Mouse (Mus musculus) CH12.LX (cell line): Measurements from ENCODE around the gene Oasl1. TPM values are rescaled to one million over a fixed set of nuclear protein-coding genes. Genes with fewer than 3 reads are reported as not detected.

ENCODE experiments used
- DNase-seq: peaks from one replicate; pipeline ENCODE4 v3.0.0-alpha.2; 2013; ENCODE audit errors: extremely low read depth
- H3K27ac ChIP-seq: 2 replicates; pipeline ENCODE4 v1.5.1; 2012; ENCODE audit warnings: low read depth, mild to moderate bottlenecking, control low read depth, moderate library complexity; ENCODE audit not compliant: insufficient read depth
- H3K27me3 ChIP-seq: replicated peaks from 2 replicates; pipeline ENCODE3; 2012; ENCODE audit warnings: inconsistent platforms
- H3K36me3 ChIP-seq, 2 experiments: replicated peaks in 1 of 2; 2 replicates each; pipeline versions ENCODE3 to v1.6.1; 2012; ENCODE audit warnings: inconsistent platforms in 1 of 2, low read length in 1 of 2, mild to moderate bottlenecking in 1 of 2, mixed read lengths in 1 of 2, moderate library complexity in 1 of 2; ENCODE audit not compliant: control insufficient read depth in 1 of 2, insufficient read depth in 1 of 2
- H3K4me1 ChIP-seq, 2 experiments: 2 replicates each; pipeline ENCODE4 v1.6.1; 2012; ENCODE audit warnings: inconsistent platforms in 1 of 2, moderate library complexity in 1 of 2; ENCODE audit not compliant: insufficient read depth in 2 of 2, control insufficient read depth in 1 of 2
- H3K4me2 ChIP-seq: 2 replicates; pipeline ENCODE4 v1.6.1; 2012; ENCODE audit warnings: low read depth, mild to moderate bottlenecking, control low read depth; ENCODE audit not compliant: poor library complexity, insufficient read depth, severe bottlenecking
- H3K4me3 ChIP-seq, 3 experiments: fragments of 150-350 bp in 1 of 3; sonication (generic) in 1 of 3; replicated peaks in 1 of 3; 2 replicates each; pipeline versions ENCODE3 to v1.5.1; 2011 to 2012; ENCODE audit warnings: low read depth in 2 of 3, low read length in 2 of 3, mild to moderate bottlenecking in 2 of 3, moderate library complexity in 2 of 3, control low read depth in 1 of 3, improper control_type of control experiment in 1 of 3, inconsistent platforms in 1 of 3, mixed read lengths in 1 of 3; ENCODE audit not compliant: poor library complexity in 1 of 3
- H3K79me2 ChIP-seq: replicated peaks from 2 replicates; pipeline ENCODE4 v1.6.1; 2012; ENCODE audit warnings: mild to moderate bottlenecking, moderate library complexity; ENCODE audit not compliant: control insufficient read depth, poor library complexity, insufficient read depth, severe bottlenecking; ENCODE audit errors: extremely low read depth
- H3K9ac ChIP-seq: 2 replicates; pipeline ENCODE4 v1.6.1; 2012; ENCODE audit warnings: low read depth, mild to moderate bottlenecking, control low read depth, moderate library complexity; ENCODE audit not compliant: insufficient read depth
- H3K9me3 ChIP-seq: replicated peaks from 2 replicates; pipeline ENCODE3; 2012; ENCODE audit warnings: low read length, inconsistent platforms, mixed read lengths
- BHLHE40 ChIP-seq: IDR thresholded peaks from 2 replicates; pipeline ENCODE4 v1.6.1; 2011; ENCODE audit warnings: mild to moderate bottlenecking, low read depth, low read length, improper control_type of control experiment
- CHD1 ChIP-seq: IDR thresholded peaks from 2 replicates; pipeline ENCODE4 v1.6.1; 2012; ENCODE audit warnings: low read depth, low read length, improper control_type of control experiment, inconsistent platforms
- CHD2 ChIP-seq: IDR thresholded peaks from 2 replicates; pipeline ENCODE4 v1.6.1; 2011; ENCODE audit warnings: low read length, improper control_type of control experiment
- CTCF ChIP-seq, 2 experiments: IDR thresholded peaks in 1 of 2; conservative IDR thresholded peaks in 1 of 2; 2 replicates each; pipeline ENCODE4 v1.5.1; 2011 to 2012; ENCODE audit warnings: low read depth in 2 of 2, low read length in 2 of 2, improper control_type of control experiment in 1 of 2, inconsistent platforms in 1 of 2, mild to moderate bottlenecking in 1 of 2, moderate library complexity in 1 of 2
- E2F4 ChIP-seq: IDR thresholded peaks from 2 replicates; pipeline ENCODE4 v1.6.1; 2011; ENCODE audit warnings: low read depth, low read length, improper control_type of control experiment; ENCODE audit not compliant: insufficient replicate concordance
- ELF1 ChIP-seq: IDR thresholded peaks from 2 replicates; pipeline ENCODE4 v1.6.1; 2014; ENCODE audit warnings: low read depth, mild to moderate bottlenecking, inconsistent platforms, low read length, improper control_type of control experiment
- EP300 ChIP-seq: IDR thresholded peaks from 2 replicates; pipeline ENCODE4 v1.6.1; 2011; ENCODE audit warnings: low read length, improper control_type of control experiment
- ETS1 ChIP-seq: conservative IDR thresholded peaks from 2 replicates; pipeline ENCODE4 v1.6.1; 2012; ENCODE audit warnings: low read depth, mild to moderate bottlenecking, inconsistent platforms, low read length, improper control_type of control experiment, moderate library complexity
- GABPA ChIP-seq: IDR thresholded peaks from 2 replicates; pipeline ENCODE4 v1.6.1; 2012; ENCODE audit warnings: low read depth, low read length, improper control_type of control experiment, inconsistent platforms; ENCODE audit not compliant: insufficient replicate concordance
- IRF4 ChIP-seq: IDR thresholded peaks from 2 replicates; pipeline ENCODE4 v1.6.1; 2014; ENCODE audit warnings: low read depth, mild to moderate bottlenecking, inconsistent platforms, low read length, improper control_type of control experiment
- JUND ChIP-seq: conservative IDR thresholded peaks from 2 replicates; pipeline ENCODE4 v1.6.1; 2011; ENCODE audit warnings: low read depth, low read length, improper control_type of control experiment
- MAFK ChIP-seq: IDR thresholded peaks from 2 replicates; pipeline ENCODE4 v1.6.1; 2011; ENCODE audit warnings: low read length, improper control_type of control experiment; ENCODE audit not compliant: insufficient replicate concordance
- MAZ ChIP-seq: IDR thresholded peaks from 2 replicates; pipeline ENCODE4 v1.6.1; 2012; ENCODE audit warnings: low read depth, mild to moderate bottlenecking, inconsistent platforms, low read length, improper control_type of control experiment, moderate library complexity
- MEF2A ChIP-seq: IDR thresholded peaks from 2 replicates; pipeline ENCODE4 v1.6.1; 2014; ENCODE audit warnings: low read depth, mild to moderate bottlenecking, inconsistent platforms, low read length, improper control_type of control experiment, borderline replicate concordance
- MXI1 ChIP-seq: IDR thresholded peaks from 2 replicates; pipeline ENCODE4 v1.6.1; 2011; ENCODE audit warnings: mild to moderate bottlenecking, low read depth, low read length, improper control_type of control experiment
- NELFE ChIP-seq: IDR thresholded peaks from 2 replicates; pipeline ENCODE4 v1.6.1; 2011; ENCODE audit warnings: low read depth, low read length, improper control_type of control experiment
- POLR2A ChIP-seq: IDR thresholded peaks from 2 replicates; pipeline ENCODE4 v1.6.1; 2011; ENCODE audit warnings: low read depth, mild to moderate bottlenecking, improper control_type of control experiment, low read length
- POLR2AphosphoS2 ChIP-seq: IDR thresholded peaks from 2 replicates; pipeline ENCODE4 v1.6.1; 2011; ENCODE audit warnings: low read depth, low read length, improper control_type of control experiment
- RAD21 ChIP-seq: IDR thresholded peaks from 2 replicates; pipeline ENCODE4 v1.6.1; 2011; ENCODE audit warnings: low read depth, mild to moderate bottlenecking, low read length, improper control_type of control experiment, moderate library complexity
- SIN3A ChIP-seq: IDR thresholded peaks from 2 replicates; pipeline ENCODE4 v1.6.1; 2012; ENCODE audit warnings: low read length, improper control_type of control experiment, inconsistent platforms
- SMC3 ChIP-seq: IDR thresholded peaks from 2 replicates; pipeline ENCODE4 v1.6.1; 2011; ENCODE audit warnings: low read depth, low read length, improper control_type of control experiment
- TCF12 ChIP-seq: IDR thresholded peaks from 2 replicates; pipeline ENCODE4 v1.6.1; 2014; ENCODE audit warnings: low read depth, mild to moderate bottlenecking, inconsistent platforms, low read length, improper control_type of control experiment
- UBTF ChIP-seq: IDR thresholded peaks from 2 replicates; pipeline ENCODE4 v1.6.1; 2012; ENCODE audit warnings: low read depth, mild to moderate bottlenecking, inconsistent platforms, low read length, improper control_type of control experiment, moderate library complexity
- USF1 ChIP-seq: IDR thresholded peaks from 2 replicates; pipeline ENCODE4 v1.6.1; 2014; ENCODE audit warnings: low read depth, mild to moderate bottlenecking, inconsistent platforms, low read length, improper control_type of control experiment
- USF2 ChIP-seq: conservative IDR thresholded peaks from 2 replicates; pipeline ENCODE4 v1.6.1; 2011; ENCODE audit warnings: low read depth, low read length, improper control_type of control experiment
- ZMIZ1 ChIP-seq: IDR thresholded peaks from 2 replicates; pipeline ENCODE4 v1.6.1; 2012; ENCODE audit warnings: low read depth, mild to moderate bottlenecking, inconsistent platforms, low read length, improper control_type of control experiment
- ZNF384 ChIP-seq: IDR thresholded peaks from 2 replicates; pipeline ENCODE4 v1.6.1; 2012; ENCODE audit warnings: low read depth, low read length, improper control_type of control experiment, inconsistent platforms
- dilution Hi-C: fragments of 300-500 bp; cut with MboI; formaldehyde crosslinking; loops from 2 replicates; pipeline ENCODE4 v1.14.3; 2020; ENCODE audit warnings: low sequenced_read_pairs; ENCODE audit not compliant: extremely low pct_unique_long_range_greater_than_20kb, extremely low pct_ligation_motif_present
- in situ Hi-C: fragments of 300-500 bp; cut with MboI; formaldehyde crosslinking; loops from 3 replicates; pipeline ENCODE4 v1.14.3; 2019; ENCODE audit warnings: low sequenced_read_pairs, low pct_ligation_motif_present, low pct_unique_long_range_greater_than_20kb, mixed read lengths
- polyA plus RNA-seq: library from polyadenylated mRNA; unstranded; fragments of >175 nt; gene quantifications from 2 replicates; pipeline ENCODE4 v1.2.1, GENCODE M21; 2012; ENCODE audit warnings: low read depth; ENCODE audit not compliant: insufficient read length
- total RNA-seq, 2 experiments: library from RNA; depleted of rRNA; stranded (reverse); fragments of 300-350 nt in 1 of 2; fragments of >200 nt in 1 of 2; gene quantifications; 2 replicates each; pipeline ENCODE4 v1.2.3; 2012 to 2014

The Oasl1 gene
- total and polyA plus RNA-seq, 3 experiments, result 0.37 TPM; not detected in 2

DNA sequence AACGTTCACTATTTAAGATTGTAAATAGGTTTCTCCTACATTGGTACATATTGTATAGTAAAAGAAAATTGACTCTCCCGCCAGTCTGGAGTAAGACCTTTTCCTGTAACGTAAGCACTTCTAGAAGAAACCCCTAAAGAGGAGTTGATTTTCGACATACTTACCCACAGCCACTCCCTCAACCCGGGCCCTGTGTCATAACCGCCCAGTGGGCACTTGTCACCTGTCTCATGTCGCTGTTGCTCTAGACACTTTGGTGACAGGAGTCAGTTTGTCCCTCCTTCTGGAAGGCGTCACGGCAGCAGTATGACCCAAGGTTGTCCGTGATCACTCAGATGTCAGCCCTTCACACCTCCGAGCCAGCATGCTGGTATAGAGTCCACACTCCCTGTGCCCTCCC, 40.0 kb upstream of the Oasl1 start:
- no peak for TF ChIP-seq IRF4
- no peak for TF ChIP-seq ETS1
- TF ChIP-seq MAZ, result no peak
- no peak for TF ChIP-seq EP300
- no peak for TF ChIP-seq RAD21
- no peak for TF ChIP-seq SMC3
- no peak for TF ChIP-seq MXI1
- no peak for TF ChIP-seq USF2
- no peak for TF ChIP-seq UBTF
- no peak for TF ChIP-seq ZMIZ1
- no peak for TF ChIP-seq POLR2AphosphoS2
- Histone ChIP-seq H3K4me3 (no peak overlapping the region), H3K9ac (no peak overlapping the region), H3K4me1 (no peaks in the 10 kb centered on the region), H3K36me3 (no peaks in the 10 kb centered on the region), H3K9me3 (peaks cover 6% of the 10 kb centered on the region), H3K27me3 (no peaks in the 10 kb centered on the region), H3K79me2 (no peaks in the 10 kb centered on the region), H3K4me2 (no peak overlapping the region), H3K27ac (no peak overlapping the region)
- dilution Hi-C loops (no loop called here), in situ Hi-C loops (no loop called here)
- no peak for DNase-seq

DNA sequence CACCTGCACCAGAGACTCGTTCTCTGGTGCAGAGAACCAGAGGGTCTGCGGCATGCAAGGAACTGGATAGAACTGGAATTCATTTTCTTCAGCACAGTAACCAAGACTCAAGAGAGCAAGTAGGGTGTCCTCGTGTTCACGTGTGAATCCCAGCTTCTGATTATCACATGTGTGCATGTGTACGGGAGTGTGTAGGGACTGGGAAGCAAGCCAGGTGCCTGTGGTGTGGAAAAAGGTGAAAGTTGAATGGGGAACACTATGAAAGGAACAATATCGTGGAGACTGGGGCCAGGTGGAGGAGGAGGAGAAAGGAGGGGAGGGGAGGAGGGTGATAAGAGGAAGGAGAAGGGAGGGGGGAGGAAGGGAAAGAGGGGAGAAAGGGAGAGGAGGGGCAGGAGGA, 36.2 kb upstream of the Oasl1 start:
- no peak overlapping the region for H3K4me3 ChIP-seq
- H3K27ac ChIP-seq, result no peak overlapping the region
- TF ChIP-seq BHLHE40 (no peak), CHD2 (no peak), E2F4 (no peak), CHD1 (no peak), ZMIZ1 (no peak), EP300 (no peak)
- no peak overlapping the region for H3K4me2 ChIP-seq
- no peaks in the 10 kb centered on the region for H3K27me3 ChIP-seq
- H3K36me3 ChIP-seq, result no peaks in the 10 kb centered on the region
- DNase-seq, result no peak
- in situ Hi-C loops (no loop called here), dilution Hi-C loops (no loop called here)
- H3K9me3 ChIP-seq, result peaks cover 9% of the 10 kb centered on the region
- H3K79me2 ChIP-seq, result no peaks in the 10 kb centered on the region
- no peaks in the 10 kb centered on the region for H3K4me1 ChIP-seq
- H3K9ac ChIP-seq, result no peak overlapping the region

DNA sequence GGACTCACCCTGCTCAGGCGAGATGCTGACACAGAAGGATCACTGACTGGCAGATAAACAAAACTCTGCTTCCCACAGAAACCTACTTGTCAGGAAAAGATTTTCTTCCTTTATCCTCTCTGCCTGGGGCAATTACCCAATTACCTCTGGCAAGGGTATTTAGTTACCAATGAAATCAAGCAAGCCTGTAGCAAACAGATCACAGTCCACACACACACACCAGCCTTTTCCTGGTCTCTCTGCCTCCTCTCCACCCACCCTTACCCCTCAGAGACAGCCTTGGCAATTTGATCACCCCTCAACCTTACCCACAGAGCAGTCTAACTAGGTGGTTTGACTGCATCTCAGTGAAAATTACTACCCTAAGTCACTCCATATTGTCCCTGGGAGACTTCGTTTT, 34.0 kb upstream of the Oasl1 start:
- Histone ChIP-seq H3K4me1 (no peaks in the 10 kb centered on the region), H3K4me3 (no peak overlapping the region), H3K79me2 (no peaks in the 10 kb centered on the region), H3K27ac (no peak overlapping the region), H3K36me3 (no peaks in the 10 kb centered on the region), H3K9me3 (peaks cover 6% of the 10 kb centered on the region), H3K27me3 (no peaks in the 10 kb centered on the region), H3K9ac (no peak overlapping the region), H3K4me2 (no peak overlapping the region)
- dilution Hi-C loops, result no loop called here
- no peak for DNase-seq
- TF ChIP-seq ZNF384, result no peak
- no peak for TF ChIP-seq JUND
- no peak for TF ChIP-seq SIN3A
- TF ChIP-seq CTCF (conservative IDR thresholded peaks at IDR 0.05 in 1 of 2, IDR thresholded peaks at IDR 0.05 in 1 of 2; ENCODE audit: low read depth in 2 of 2, low read length in 2 of 2), result no peak
- TF ChIP-seq UBTF, result no peak
- TF ChIP-seq NELFE, result no peak
- no peak for TF ChIP-seq EP300
- TF ChIP-seq POLR2A, result no peak
- no peak for TF ChIP-seq MEF2A
- TF ChIP-seq MAFK, result no peak
- TF ChIP-seq ELF1, result no peak
- no peak for TF ChIP-seq USF2
- no peak for TF ChIP-seq USF1
- TF ChIP-seq MAZ, result no peak
- no peak for TF ChIP-seq TCF12
- no peak for TF ChIP-seq E2F4
- no peak for TF ChIP-seq RAD21
- TF ChIP-seq ETS1, result no peak
- TF ChIP-seq GABPA, result no peak
- in situ Hi-C loops, result no loop called here
